Mouse (Mus musculus): ENCODE results near the gene Rarb.
A peak's percentile ranks its signal among the peaks of the same experiment; 100 is the strongest.

Rarb gene

DNA sequence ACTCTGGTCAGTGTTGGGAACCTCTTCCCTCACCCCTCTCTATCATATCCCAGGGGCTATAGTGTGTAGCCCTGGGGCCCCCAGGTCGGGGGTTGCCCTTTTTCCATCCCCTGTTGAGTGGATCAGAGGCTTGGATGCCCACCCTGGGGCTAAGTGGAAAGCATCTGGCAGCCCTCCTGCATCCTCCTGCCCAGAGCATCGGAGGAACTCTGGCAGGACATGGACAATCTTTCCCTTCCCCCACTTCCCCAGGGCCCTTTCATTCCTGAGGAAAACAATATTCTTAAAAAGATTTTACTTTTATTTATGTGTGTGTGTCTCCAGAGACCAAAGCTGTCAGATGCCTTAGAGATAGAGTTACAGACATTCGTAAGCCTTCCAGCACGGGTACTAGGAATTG lies 281.5 kb downstream of the Rarb start:
- no peak for DNase-seq (ENCODE audit: low spot score)

DNA sequence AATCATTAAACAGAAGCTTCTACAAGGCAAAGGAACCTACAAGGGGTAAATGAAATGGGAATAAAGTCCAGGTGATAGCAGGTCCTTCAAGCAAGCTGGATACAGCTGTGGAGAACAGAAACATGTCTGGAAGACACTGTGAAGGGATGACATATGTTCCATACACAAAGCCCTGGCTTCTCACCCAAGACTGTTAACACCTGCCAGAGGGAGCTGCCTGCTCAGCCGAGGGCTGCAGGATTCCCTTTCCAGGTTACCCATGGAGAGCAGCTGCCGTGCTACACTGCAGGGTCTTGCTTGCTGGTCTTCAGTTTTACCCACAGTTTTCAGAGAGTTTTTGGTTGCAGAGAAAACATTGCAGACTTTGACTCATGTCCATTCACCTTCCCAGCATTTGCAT lies 290.3 kb downstream of the Rarb start:
- DNase-seq (ENCODE audit: low spot score) = no peak

DNA sequence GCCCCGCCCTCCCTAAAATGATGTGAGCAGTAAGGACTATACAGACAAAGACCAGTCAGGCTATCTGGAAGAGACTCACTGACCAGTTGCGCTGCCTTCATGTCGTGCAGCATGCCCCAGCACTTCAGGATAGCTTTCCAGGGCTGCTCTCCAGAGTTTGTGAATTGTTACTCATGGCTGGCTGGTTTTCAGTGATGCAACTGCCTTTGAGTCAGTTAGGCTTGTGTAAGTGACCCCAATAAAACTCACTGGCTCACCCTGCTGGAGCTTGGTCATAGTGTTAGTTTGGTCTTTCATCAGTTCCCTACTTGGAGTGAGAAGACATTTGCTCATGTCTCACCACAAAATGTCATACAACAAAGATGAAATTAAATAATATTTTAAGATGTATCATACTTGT lies 292.8 kb downstream of the Rarb start:
- DNase-seq (ENCODE audit: low spot score) = no peak

DNA sequence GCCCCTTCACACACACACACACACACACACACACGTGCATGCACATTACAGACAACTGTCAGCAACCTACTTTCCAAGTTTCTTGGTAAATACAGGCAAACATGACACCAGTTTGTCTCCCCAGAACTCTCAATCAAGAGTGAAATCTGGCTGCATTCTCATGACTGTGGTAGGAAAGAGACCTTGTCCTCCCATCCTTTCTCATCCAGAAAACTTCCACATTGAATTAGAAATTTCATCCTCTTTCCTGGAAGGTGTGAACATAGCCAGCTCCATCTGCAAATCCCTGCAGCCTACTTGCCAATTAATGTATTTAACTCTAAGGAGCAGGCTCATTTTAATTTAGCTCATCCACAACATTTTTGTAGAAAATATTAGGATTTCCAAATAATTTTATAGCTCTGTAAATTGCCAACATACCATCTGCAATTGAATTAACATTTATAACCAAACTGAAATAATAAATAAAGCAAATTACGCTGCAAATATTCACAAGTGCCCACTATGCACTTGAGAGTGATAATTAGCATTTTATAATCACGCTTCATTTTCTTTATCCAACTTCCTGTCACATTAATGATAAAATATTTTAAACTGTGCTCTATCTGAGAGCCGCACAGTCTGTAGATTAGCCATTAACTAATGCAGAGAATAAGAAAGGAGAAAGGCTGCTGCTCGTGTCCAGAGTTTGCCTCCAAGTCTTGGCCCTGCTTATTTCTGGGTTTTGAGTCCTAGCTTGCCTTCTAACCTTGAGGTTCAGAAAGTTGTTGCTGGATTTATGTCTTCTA lies 293.6 kb downstream of the Rarb start:
- no peak for DNase-seq (ENCODE audit: low spot score)

DNA sequence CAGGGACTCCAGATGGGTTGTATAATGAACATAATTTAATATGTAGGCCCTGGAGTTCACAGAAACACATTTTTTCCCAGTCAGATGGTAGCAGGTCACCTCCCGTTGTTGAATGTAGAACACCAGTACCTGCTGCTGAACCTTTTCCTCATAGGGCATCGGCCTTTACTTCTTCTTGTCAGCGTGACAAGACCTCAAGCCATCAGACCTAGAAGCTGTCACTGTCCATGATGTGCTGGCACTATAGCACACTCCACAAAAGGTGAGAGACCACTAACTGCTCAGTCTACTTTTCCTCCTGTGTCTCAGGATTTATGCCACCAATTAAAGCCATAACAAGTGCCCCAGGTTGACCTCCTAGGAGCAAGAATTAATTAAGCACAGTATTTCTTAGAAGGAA lies 296.1 kb downstream of the Rarb start:
- no peak for DNase-seq (ENCODE audit: low spot score)

DNA sequence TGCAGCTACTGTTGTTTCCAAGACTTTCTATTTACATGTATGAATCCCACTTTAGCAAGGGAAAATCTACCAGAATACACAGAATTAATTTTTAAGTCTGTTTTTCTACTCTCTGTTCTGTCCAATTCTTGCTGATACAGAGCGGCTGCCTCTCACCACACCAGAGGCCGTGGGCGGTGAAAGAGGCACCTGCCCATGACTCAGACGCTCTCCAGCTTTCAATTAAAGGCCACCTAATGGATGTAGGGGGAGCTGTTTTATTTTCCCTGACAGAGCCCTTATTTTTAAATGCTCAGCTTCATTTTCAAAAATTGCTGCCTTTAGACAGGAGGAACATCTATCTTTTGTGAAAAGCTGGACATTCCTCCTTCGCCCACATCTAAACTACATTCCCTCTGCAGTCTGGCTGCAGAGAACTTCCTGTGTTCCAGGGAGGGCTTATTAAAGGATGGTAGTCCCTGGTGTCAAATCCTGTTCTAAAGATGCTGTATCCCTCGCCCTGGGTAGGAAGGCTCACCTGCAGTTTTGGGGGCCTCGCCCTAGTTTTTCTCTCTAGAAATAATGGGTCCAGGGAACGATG lies 299.3 kb downstream of the Rarb start:
- no peak for DNase-seq (ENCODE audit: low spot score)

DNA sequence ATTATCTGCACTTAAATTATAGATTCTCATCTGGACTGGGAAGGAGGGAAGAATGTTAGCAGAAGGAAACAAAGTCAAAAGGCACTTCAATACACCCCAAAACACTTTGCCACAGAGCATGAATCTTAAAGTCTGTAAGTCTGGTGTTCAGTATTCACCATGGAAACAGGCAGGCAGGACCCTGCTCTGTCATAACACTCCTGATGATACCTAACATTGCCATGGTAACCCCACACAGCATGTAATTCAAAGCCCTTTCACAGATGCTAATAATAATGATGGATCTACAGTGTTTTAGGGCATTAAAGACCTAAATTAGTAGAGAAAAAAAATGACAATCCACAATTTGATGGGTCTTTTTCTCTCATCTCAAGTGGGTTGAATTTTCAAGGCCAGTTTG lies 301.0 kb downstream of the Rarb start:
- no peak for DNase-seq (ENCODE audit: low spot score)

DNA sequence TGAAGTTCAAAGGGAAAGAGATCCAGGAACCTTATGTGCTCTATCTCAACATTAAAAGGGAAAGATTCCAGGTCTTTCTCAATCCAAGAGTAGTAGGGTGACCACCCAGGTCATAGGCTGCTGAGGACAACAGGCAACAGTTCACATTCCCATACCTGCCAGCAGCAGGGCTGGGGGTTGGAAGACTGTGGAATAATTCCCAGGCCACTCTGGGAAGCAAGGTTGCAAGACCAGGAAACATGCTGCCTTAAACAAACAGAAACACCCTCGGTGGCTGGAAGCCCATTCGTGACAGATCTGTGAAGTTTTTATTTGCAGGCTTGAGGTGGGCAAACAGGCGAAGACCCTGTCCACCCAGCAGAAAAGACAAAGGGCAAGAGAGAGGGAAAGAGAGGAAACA lies 303.2 kb downstream of the Rarb start:
- DNase-seq (ENCODE audit: low spot score) = no peak

DNA sequence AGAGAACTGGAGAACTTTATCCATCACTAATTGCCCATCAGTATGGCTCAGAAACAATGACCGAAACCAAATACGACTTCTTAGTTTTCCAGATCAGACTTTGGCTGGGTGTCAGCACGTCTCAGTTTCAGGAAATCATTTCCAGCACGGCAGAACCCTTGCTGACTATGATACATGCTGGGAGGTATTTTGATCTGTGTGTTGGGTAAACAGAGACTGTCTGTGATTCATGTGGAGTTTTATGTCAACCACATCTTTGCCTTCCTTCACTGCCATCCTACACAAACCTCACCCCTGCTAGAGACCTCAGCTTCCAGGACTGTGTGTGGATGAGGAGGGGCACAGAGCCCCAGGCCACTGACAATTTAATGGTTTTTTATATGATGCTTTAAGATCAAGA lies 308.4 kb downstream of the Rarb start:
- DNase-seq (ENCODE audit: low spot score) = no peak

DNA sequence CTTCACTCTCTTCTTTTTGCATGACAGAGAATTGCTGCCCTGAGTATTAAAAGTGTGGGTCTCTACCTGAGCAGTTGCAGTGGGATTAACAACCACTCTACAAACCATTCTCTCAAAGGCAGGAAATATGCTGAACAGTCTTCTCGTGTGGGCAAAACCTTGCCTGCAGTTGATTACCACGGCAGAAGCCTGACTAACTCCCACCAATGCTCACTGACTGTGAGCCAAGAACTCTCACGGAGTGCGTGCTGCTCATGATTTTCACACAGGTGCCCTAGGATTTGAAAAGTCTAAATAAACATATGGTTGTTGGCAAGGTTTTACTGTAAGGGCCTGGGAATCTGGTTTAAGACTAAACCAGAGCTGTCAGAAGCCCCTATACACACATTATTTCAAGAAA lies 309.1 kb downstream of the Rarb start:
- DNase-seq (ENCODE audit: low spot score) = no peak

DNA sequence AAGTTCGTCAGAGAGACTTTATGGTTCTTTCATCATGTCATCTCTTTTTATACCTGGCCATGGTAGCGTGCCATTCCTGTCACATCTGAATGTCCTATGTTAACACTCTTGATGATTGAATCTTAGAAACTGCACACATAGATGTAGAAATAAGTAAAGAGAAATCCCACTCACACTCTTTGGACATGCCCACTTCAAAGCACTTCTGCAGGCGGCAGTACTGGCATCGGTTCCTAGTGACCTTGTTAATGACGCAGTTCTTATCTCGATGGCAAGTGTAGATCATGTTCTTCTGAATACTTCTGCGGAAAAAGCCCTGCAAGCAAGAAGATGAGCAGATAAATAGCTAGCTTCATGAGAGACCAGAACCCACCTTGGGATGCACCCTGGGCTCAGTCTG lies 310.2 kb downstream of the Rarb start:
- no peak for DNase-seq (ENCODE audit: low spot score)

DNA sequence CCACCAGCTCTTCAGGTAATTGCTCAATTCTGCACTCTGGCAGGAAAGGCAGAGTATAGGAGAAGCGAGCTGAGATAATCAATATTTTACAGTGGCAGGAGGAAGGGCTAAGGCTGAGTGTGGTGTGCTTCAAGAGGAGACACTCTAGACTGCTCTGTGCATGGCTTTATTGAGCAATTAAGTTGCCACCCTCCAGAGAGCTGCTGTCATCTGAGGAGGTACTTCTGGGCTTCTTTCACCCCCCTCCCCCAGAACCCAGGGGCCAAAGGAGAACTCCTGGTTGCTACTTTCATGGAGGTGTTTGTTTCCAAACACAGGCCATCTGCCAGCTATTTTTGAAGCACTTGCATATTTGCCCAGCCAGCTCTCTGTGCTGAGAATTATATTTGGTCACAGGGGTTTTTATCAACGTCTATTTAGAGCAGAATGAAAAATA lies 321.7 kb downstream of the Rarb start:
- DNase-seq (ENCODE audit: low spot score) = no peak

DNA sequence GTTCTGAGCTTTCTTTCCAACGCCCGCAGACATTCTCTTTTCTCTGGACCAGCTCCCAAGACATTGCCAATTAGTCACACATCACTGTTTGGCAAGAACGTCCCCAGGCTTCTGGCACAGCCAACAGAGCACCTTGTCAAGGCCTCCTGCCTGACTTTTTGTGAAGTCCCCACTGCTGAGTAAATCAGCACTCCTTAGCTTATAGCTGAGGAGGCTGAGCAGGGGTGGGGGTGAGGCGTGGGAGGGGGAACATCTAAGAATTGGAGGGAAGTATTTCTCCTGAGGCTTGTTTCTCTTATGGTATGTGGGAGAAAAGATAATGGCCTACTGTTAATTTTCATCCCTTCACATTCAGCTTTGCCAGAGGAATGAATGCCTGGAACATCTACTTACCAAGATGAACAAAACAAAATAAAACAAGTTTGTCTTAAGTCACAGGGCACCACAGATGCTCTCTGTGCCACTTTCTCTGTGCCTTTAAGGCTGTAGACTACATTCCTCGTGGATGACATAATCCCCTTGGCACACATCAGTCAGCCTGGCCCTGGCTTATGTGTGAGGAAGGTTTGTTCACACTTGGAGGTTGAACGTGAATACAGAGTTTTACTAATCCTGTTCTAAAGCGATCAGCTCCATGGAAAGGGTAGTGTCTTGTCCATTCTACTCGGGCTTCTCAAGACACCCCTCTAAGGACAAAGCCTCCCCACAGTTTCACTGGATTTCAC lies 335.1 kb downstream of the Rarb start:
- no peak for DNase-seq (ENCODE audit: low spot score)

DNA sequence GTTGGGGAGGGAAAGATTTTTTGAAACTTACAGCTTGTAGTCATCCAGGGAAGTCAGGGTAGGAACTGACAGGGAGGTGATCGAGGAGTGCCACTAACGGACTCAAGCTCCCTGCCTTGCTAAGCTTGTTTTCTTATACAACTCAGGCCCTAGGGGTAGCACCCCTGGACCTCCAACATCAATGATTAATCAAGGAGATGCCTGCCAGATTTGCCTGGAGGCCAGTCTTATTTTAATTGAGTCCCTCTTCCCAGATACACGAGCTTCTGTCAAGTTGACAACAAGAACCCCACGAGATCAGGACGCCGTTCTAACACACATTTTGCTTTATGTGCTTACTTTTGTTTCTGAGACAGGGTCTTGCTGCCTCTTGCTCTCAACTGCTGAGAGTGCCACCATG lies 338.3 kb downstream of the Rarb start:
- no peak for DNase-seq (ENCODE audit: low spot score)

DNA sequence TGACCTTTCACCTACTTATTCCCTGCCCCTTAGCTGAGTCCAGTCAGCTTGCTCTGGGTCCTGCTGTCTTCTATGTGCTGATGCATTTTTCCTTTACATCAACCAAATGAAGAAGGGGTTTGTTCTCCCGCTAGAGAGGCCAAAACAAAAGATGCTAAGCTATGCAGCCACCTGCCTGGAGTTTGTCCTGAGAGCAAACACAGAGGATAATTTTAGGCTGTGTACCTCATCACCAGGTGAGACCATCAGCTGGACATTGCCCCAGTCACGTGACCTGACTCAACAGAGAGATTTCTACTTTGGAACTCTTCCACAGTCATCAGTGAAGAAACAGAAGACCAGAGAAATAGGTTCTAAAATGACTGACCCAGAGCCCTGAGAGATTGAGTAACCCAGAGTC lies 339.4 kb downstream of the Rarb start:
- DNase-seq (ENCODE audit: low spot score) = no peak

DNA sequence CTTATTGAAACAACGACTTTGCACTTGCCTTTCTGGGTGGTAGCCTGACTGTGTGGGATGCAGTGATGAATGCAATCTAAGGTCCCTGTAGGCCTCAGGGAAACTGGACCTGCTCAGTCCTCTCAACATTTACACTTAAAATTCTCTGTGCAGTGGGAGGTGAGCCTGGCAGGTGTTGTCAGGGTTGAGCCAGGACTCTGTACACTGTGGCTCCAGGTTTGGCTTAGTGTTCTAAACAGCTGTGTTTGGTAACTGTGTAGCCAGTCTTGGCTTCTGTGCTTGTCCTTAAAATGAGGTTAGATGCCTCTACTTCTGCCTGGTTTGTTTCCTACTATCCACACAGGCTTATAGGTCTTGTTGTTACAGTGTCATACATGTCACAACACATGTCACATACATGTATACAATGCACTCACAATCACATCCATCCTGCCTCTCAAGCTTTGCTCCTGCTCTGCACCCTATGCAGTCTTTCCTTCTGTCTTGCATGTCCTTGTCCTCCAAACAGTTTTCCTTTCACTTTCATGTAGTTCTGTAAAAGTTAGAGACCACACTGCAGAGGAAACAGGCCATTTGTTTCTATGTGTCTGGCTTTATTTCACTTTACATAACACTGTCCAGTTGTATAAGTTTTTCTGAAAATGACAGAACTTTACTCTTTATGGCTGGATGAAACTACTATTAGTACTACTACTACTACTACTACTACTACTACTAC lies 340.2 kb downstream of the Rarb start:
- DNase-seq (ENCODE audit: low spot score) = no peak

DNA sequence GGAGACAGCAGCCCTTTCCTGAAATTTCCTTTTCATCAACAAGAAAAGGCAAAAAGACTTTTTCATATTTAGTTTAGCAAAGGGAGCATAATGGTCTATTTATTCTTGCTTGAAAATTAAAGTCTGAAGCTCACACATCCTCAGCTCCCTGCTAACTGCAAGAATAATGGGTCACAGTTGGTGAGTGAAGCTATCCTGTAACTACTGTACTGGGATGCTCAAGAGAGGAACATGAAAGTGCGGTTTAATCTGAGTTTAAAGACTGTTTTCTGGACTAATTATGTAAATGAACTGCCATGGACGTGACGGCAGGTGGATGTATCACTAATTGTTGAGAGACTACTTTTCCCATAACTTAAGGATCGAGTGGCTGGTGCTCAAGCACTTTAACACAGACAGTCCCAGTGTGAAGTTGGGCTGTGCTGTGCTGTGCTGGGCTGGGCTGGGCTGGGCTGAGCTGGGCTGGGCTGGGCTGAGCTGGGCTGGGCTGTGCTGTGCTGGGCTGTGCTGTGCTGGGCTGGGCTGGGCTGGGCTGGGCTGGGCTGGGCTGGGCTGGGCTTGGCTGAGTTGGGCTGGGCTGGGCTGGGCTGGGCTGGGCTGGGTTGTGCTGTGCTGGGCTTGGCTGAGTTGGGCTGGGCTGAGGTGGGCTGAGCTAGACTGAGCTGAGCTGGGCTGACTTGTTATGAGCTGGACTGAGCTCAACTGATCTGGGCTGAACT lies 370.5 kb downstream of the Rarb start:
- no peak for DNase-seq (ENCODE audit: low spot score)

DNA sequence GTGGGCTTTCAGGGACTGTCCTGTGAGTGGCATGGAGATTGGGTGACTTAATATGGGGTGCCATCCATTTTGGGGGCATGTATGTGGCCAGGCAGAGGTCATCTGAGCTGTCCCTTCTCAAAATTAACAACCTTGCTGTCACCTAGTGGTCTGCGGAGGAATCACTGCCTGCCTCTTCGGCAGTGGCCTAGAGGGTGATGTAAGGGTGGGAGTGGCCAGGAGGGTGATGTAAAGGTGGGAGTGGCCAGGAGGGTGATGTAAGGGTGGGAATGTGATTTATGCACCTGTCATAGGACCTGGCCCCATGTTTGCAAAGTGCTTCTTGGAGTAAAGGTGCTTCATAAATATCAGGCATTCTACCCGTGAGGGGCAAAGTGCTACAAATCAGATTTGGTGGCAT lies 371.4 kb downstream of the Rarb start:
- DNase-seq (ENCODE audit: low spot score) = peak; percentile 5

DNA sequence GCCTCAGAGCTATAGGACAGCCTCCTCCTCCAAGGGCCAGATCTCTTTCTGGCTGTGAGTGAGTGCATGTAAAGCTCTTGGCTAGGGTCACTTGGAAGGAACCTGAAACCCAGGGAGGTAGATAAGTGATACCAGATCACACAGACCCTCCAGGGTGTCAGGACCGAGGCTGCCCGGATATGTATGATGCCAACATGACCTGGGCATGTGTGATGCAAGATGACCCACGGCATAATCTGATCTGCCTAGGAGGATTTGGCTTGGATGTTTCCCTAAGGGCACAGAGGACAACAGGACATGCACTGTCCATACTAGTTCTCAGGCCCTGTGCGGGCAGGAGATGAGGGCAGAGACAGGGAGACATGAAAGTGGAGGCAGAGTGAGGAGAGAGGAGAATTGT lies 374.1 kb downstream of the Rarb start:
- no peak for DNase-seq (ENCODE audit: low spot score)

DNA sequence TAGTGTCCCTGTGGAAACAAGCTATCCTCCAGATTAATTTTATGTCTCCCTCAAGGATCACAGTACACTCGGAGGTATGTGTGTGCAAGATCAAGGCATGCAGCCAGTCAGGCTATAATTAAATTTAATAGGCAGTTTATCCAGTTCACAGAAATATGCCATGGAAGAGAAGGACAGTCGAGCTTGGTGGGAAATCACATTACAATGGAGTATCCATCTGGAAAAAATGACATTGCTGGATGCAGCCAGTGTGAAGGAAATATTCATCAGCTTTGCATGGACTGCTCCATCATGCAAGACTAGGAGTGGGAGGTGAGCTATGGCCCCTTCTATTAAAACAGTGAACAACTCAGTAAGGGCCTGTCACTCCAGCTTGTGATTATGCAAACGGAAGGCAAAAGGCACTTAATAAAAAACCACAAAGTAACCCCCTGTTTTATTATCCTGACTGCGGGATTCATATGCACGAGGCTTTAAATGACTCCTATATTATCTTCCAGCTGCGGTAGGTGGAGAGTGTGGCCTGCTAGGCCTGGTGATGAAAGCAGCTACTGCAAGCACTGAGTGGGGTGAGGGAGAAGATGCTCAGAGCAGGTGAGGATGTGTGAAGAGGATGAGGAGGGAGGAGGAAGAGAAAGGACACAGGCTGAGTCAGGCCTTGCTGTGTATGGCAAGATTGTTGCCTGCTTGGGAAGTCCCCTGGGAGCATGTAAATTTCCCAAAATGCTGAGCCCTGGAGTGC lies 379.4 kb downstream of the Rarb start:
- no peak for DNase-seq (ENCODE audit: low spot score)

DNA sequence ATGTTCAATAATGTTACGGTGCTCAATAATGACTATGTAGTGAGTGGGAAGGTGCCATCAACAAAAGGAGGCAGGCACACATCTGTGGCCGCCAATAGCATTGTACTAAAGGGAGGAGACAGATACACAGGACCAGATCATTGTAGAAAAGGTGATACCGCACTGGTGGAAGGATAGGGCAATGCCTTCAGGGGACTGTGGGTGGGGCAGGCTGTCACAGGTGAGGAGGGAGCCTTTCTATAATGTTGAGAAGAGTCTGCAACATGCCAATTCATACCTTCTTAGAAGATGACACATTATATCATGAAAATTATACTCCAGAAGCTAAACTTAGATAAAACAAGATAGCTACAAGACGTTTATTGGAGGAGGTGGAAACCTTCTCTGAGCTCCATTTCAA lies 381.6 kb downstream of the Rarb start:
- DNase-seq (ENCODE audit: low spot score) = no peak

Data from T-cell, adult 2 months (primary cell).